Mouse (Mus musculus): ENCODE measurements around the gene Mob3c. TPM values are rescaled to one million over a fixed set of nuclear protein-coding genes. Genes with fewer than 3 reads are reported as not detected.

Mob3c gene
- polyA plus RNA-seq, 1 experiment from 2014 or later = 9.8 TPM

GRCm38 (mm10) chr4:115838696-115839641 is 11.1 kb downstream of the Mob3c start, which contains the start of gene Mknk1:
Gene Mknk1, plus strand, starts transcription at chr4:115839198.
- peak; percentile 96 for DNase-seq (ENCODE audit: low spot score)
- Histone ChIP-seq H3K27me3 (ENCODE audit: insufficient read depth, poor library complexity, severe bottlenecking) (no peaks in the 10 kb centered on the region), H3K9me3 (no peaks in the 10 kb centered on the region), H3K36me3 (peaks cover 14% of the 10 kb centered on the region; the same call in 1 of the 2 replicates), H3K27ac (peak within 1 kb of the TSS; percentile 90), H3K4me1 (peaks cover 6% of the 10 kb centered on the region), H3K4me3 (peak within 1 kb of the TSS; percentile 89)
- WGBS = 2% methylated on average over 51 of the region's 51 CpGs

GRCm38 (mm10) chr4:115839956-115840355 is 12.1 kb downstream of the Mob3c start:
- peak overlapping the region; percentile 89 for H3K4me3 ChIP-seq
- DNase-seq (ENCODE audit: low spot score) = no peak
- H3K27ac ChIP-seq = no peak overlapping the region
- 65% methylated on average over 4 of the region's 4 CpGs for WGBS
- peaks cover 6% of the 10 kb centered on the region for H3K4me1 ChIP-seq
- H3K36me3 ChIP-seq = peaks cover 5% of the 10 kb centered on the region; the same call in 1 of the 2 replicates
- H3K27me3 ChIP-seq (ENCODE audit: insufficient read depth, poor library complexity, severe bottlenecking) = no peaks in the 10 kb centered on the region
- H3K9me3 ChIP-seq = no peaks in the 10 kb centered on the region

GRCm38 (mm10) chr4:115840842-115841241 is 12.9 kb downstream of the Mob3c start:
- DNase-seq (ENCODE audit: low spot score) = no peak
- H3K27ac ChIP-seq = no peak overlapping the region
- H3K4me3 ChIP-seq = no peak overlapping the region
- H3K36me3 ChIP-seq = no peaks in the 10 kb centered on the region
- 88% methylated on average over 4 of the region's 4 CpGs for WGBS
- no peaks in the 10 kb centered on the region for H3K9me3 ChIP-seq
- peaks cover 6% of the 10 kb centered on the region for H3K4me1 ChIP-seq
- H3K27me3 ChIP-seq (ENCODE audit: insufficient read depth, poor library complexity, severe bottlenecking) = no peaks in the 10 kb centered on the region

GRCm38 (mm10) chr4:115846656-115847055 is 18.8 kb downstream of the Mob3c start:
- DNase-seq (ENCODE audit: low spot score) = no peak
- H3K4me1 ChIP-seq = peaks cover 30% of the 10 kb centered on the region

GRCm38 (mm10) chr4:115847377-115847776 is 19.5 kb downstream of the Mob3c start:
- WGBS = 40% methylated on average over 5 of the region's 5 CpGs
- H3K36me3 ChIP-seq = peaks cover 15% of the 10 kb centered on the region; the same call in 1 of the 2 replicates
- peaks cover 32% of the 10 kb centered on the region for H3K4me1 ChIP-seq
- no peaks in the 10 kb centered on the region for H3K27me3 ChIP-seq (ENCODE audit: insufficient read depth, poor library complexity, severe bottlenecking)
- no peak overlapping the region for H3K4me3 ChIP-seq
- no peaks in the 10 kb centered on the region for H3K9me3 ChIP-seq
- DNase-seq (ENCODE audit: low spot score) = no peak
- no peak overlapping the region for H3K27ac ChIP-seq

More at GRCm38 (mm10) chr4:115846656-115847055, 18.8 kb downstream of the Mob3c start:
- 50% methylated on average over 2 of the region's 2 CpGs for WGBS
- Histone ChIP-seq H3K27me3 (ENCODE audit: insufficient read depth, poor library complexity, severe bottlenecking) (no peaks in the 10 kb centered on the region), H3K4me3 (no peak overlapping the region), H3K27ac (no peak overlapping the region), H3K36me3 (peaks cover 10% of the 10 kb centered on the region; the same call in 1 of the 2 replicates), H3K9me3 (no peaks in the 10 kb centered on the region)

- peak overlapping the region; percentile 67; the same call in 1 of the 2 replicates for H3K27ac ChIP-seq
Observed at GRCm38 (mm10) chr4:115848083-115848482, 20.2 kb downstream of the Mob3c start.

GRCm38 (mm10) chr4:115848990-115849677 is 21.2 kb downstream of the Mob3c start:
- Histone ChIP-seq H3K27ac (peak overlapping the region; percentile 67), H3K4me3 (no peak overlapping the region), H3K36me3 (peaks cover 19% of the 10 kb centered on the region; the same call in 1 of the 2 replicates), H3K4me1 (peaks cover 32% of the 10 kb centered on the region), H3K27me3 (ENCODE audit: insufficient read depth, poor library complexity, severe bottlenecking) (no peaks in the 10 kb centered on the region), H3K9me3 (no peaks in the 10 kb centered on the region)
- 32% methylated on average over 8 of the region's 8 CpGs for WGBS
- DNase-seq (ENCODE audit: low spot score) = peak; percentile 95

More at GRCm38 (mm10) chr4:115848083-115848482, 20.2 kb downstream of the Mob3c start:
- H3K9me3 ChIP-seq = no peaks in the 10 kb centered on the region
- DNase-seq (ENCODE audit: low spot score) = no peak
- 70% methylated on average over 1 of the region's 1 CpGs for WGBS
- H3K4me3 ChIP-seq = no peak overlapping the region
- peaks cover 17% of the 10 kb centered on the region; the same call in 1 of the 2 replicates for H3K36me3 ChIP-seq
- peaks cover 32% of the 10 kb centered on the region for H3K4me1 ChIP-seq
- no peaks in the 10 kb centered on the region for H3K27me3 ChIP-seq (ENCODE audit: insufficient read depth, poor library complexity, severe bottlenecking)

GRCm38 (mm10) chr4:115850111-115850510 is 22.2 kb downstream of the Mob3c start:
- H3K9me3 ChIP-seq = no peaks in the 10 kb centered on the region
- H3K27ac ChIP-seq = no peak overlapping the region
- WGBS = 63% methylated on average over 2 of the region's 2 CpGs
- H3K4me1 ChIP-seq = peaks cover 39% of the 10 kb centered on the region
- peaks cover 19% of the 10 kb centered on the region; the same call in 1 of the 2 replicates for H3K36me3 ChIP-seq
- no peaks in the 10 kb centered on the region for H3K27me3 ChIP-seq (ENCODE audit: insufficient read depth, poor library complexity, severe bottlenecking)
- no peak overlapping the region for H3K4me3 ChIP-seq
- no peak for DNase-seq (ENCODE audit: low spot score)

GRCm38 (mm10) chr4:115850631-115851030 is 22.7 kb downstream of the Mob3c start:
- Histone ChIP-seq H3K9me3 (no peaks in the 10 kb centered on the region), H3K4me3 (no peak overlapping the region), H3K36me3 (peaks cover 19% of the 10 kb centered on the region; the same call in 1 of the 2 replicates), H3K4me1 (peaks cover 45% of the 10 kb centered on the region), H3K27ac (no peak overlapping the region), H3K27me3 (ENCODE audit: insufficient read depth, poor library complexity, severe bottlenecking) (no peaks in the 10 kb centered on the region)
- 81% methylated on average over 2 of the region's 2 CpGs for WGBS
- DNase-seq (ENCODE audit: low spot score) = no peak

GRCm38 (mm10) chr4:115851569-115851968 is 23.7 kb downstream of the Mob3c start:
- Histone ChIP-seq H3K36me3 (peaks cover 19% of the 10 kb centered on the region; the same call in 1 of the 2 replicates), H3K4me1 (peaks cover 54% of the 10 kb centered on the region)
- WGBS = 68% methylated on average over 6 of the region's 6 CpGs

GRCm38 (mm10) chr4:115855100-115855499 is 27.2 kb downstream of the Mob3c start:
- H3K36me3 ChIP-seq = peaks cover 41% of the 10 kb centered on the region
- 33% methylated on average over 6 of the region's 6 CpGs for WGBS

More at GRCm38 (mm10) chr4:115851569-115851968, 23.7 kb downstream of the Mob3c start:
- H3K9me3 ChIP-seq = no peaks in the 10 kb centered on the region
- H3K4me3 ChIP-seq = no peak overlapping the region
- no peak overlapping the region for H3K27ac ChIP-seq
- H3K27me3 ChIP-seq (ENCODE audit: insufficient read depth, poor library complexity, severe bottlenecking) = no peaks in the 10 kb centered on the region
- no peak for DNase-seq (ENCODE audit: low spot score)

GRCm38 (mm10) chr4:115855609-115856008 is 27.7 kb downstream of the Mob3c start:
- Histone ChIP-seq H3K4me3 (no peak overlapping the region), H3K36me3 (peaks cover 46% of the 10 kb centered on the region), H3K27ac (peak overlapping the region; percentile 29; the same call in 1 of the 2 replicates), H3K4me1 (peaks cover 37% of the 10 kb centered on the region), H3K27me3 (ENCODE audit: insufficient read depth, poor library complexity, severe bottlenecking) (0 out of 2 replicates have a peak, but pooled peaks cover 5% of the 10 kb centered on the region), H3K9me3 (no peaks in the 10 kb centered on the region)
- no peak for DNase-seq (ENCODE audit: low spot score)
- 58% methylated on average over 4 of the region's 4 CpGs for WGBS

More at GRCm38 (mm10) chr4:115855100-115855499, 27.2 kb downstream of the Mob3c start:
- no peaks in the 10 kb centered on the region for H3K9me3 ChIP-seq
- no peak overlapping the region; the same call in 1 of the 2 replicates for H3K27ac ChIP-seq
- no peak for DNase-seq (ENCODE audit: low spot score)
- H3K4me3 ChIP-seq = no peak overlapping the region
- 0 out of 2 replicates have a peak, but pooled peaks cover 5% of the 10 kb centered on the region for H3K27me3 ChIP-seq (ENCODE audit: insufficient read depth, poor library complexity, severe bottlenecking)
- peaks cover 42% of the 10 kb centered on the region for H3K4me1 ChIP-seq
